Mouse (Mus musculus) cortical plate, adult 2 months (tissue): Measurements from ENCODE around the gene Cyp39a1.

Experiments
- CTCF ChIP-seq: fragments of 200-500 bp; IDR thresholded peaks from 2 replicates; pipeline ENCODE4 v1.5.1; 2011; ENCODE audit warnings: mild to moderate bottlenecking, control low read depth, low read length; ENCODE audit not compliant: insufficient read depth; ENCODE audit errors: extremely low read depth
- POLR2A ChIP-seq: fragments of 200-500 bp; IDR thresholded peaks from 2 replicates; pipeline ENCODE4 v1.6.1; 2011; ENCODE audit warnings: mild to moderate bottlenecking, low read length, control low read depth; ENCODE audit not compliant: insufficient read depth; ENCODE audit errors: extremely low read depth

DNA sequence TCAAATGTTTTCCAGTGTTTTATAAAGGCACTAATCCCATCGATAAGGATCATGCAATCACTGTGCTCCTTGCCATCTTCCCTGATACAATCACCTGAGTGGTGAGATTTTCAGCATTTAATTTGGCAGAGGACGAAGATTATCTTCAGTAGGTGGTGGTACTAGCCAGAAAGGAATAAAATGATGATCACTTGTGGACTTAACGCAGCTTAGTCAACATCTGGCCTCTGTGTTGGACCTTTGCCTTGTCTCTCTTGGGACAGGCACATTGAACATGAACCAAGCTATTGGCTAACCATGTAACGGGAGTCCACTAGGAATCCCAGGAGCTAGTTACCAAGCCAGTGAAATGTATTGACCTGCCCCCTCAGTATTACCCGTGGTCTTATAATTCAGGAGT, 17.4 kb downstream of the Cyp39a1 start:
- TF ChIP-seq CTCF (no peak), POLR2A (no peak)
